Mouse (Mus musculus) myocyte (in vitro differentiated cells): ENCODE measurements around the gene Zcchc8.

Experiments
- CEBPB ChIP-seq: IDR thresholded peaks from 2 replicates; pipeline ENCODE4 v1.6.1; 2011; ENCODE audit warnings: mild to moderate bottlenecking, moderate library complexity; ENCODE audit not compliant: poor library complexity, insufficient read depth, severe bottlenecking
- MAX ChIP-seq: IDR thresholded peaks from one replicate; pipeline ENCODE4 v1.6.1; 2011; ENCODE audit warnings: low read depth, mild to moderate bottlenecking, control low read depth
- POLR2A ChIP-seq: IDR thresholded peaks from one replicate; pipeline ENCODE4 v1.6.1; 2011; ENCODE audit warnings: low read depth, mild to moderate bottlenecking, control low read depth, moderate library complexity; ENCODE audit not compliant: insufficient read length
- POLR2AphosphoS2 ChIP-seq: IDR thresholded peaks from one replicate; pipeline ENCODE4 v1.6.1; 2011; ENCODE audit warnings: low read depth, control low read depth; ENCODE audit not compliant: insufficient read length
- USF1 ChIP-seq: IDR thresholded peaks from one replicate; pipeline ENCODE4 v1.6.1; 2011; ENCODE audit warnings: low read depth, mild to moderate bottlenecking, control low read depth, moderate library complexity

DNA sequence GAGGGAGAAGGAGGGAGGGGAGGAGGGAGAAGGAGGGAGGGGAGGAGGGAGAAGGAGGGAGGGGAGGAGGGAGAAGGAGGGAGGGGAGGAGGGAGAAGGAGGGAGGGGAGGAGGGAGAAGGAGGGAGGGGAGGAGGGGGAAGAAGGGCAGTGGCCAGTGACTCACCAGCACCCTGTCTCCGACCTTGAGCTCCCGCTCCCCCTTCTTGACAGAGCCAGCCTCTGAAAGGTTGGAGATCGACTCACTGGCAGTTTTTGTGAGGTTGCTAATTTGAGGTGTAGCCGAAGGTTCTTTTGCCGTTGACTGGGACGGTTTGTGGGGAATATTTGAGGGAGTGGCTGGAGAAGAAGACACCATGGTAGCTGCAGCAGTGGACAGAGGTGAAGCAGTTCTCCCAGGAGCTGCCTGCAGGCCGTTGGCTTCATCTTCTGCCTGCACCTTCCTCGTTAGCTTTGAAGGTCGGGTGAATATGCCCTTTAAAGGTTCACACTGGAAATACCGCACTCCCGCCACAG lies 67.6 kb downstream of the Zcchc8 start:
- TF ChIP-seq POLR2A (no peak), USF1 (no peak), POLR2AphosphoS2 (no peak), MAX (no peak), CEBPB (no peak)
